In genomic region chr14:76226621-76227297, GRCm38 (mm10) we compare ENCODE assay signal across 14 mouse cellular contexts.
"Had no signal": no experiment of that assay in that cellular context is flagged by ENCODE, and none has a peak within 500 bp of the region (broad histone marks: within the 10 kb centered on the region; RNA-seq: fewer than 3 reads in every experiment).

No protein-coding gene starts in this region.

- H3K27ac ChIP-seq: kidney, postnatal 0 days; left cerebral cortex, adult 2 months; liver, embryonic 13.5 days; midbrain, embryonic 12.5 days; midbrain, embryonic 15.5 days; neural tube, embryonic 13.5 days had no signal

- ATAC-seq: midbrain, embryonic 15.5 days had no signal

- H3K36me3 ChIP-seq: liver, embryonic 13.5 days; midbrain, embryonic 12.5 days; midbrain, embryonic 15.5 days; neural tube, embryonic 13.5 days had no signal

- H3K4me2 ChIP-seq: liver, embryonic 13.5 days; midbrain, embryonic 12.5 days; midbrain, embryonic 15.5 days; neural tube, embryonic 13.5 days had no signal

- H3K4me3 ChIP-seq: left cerebral cortex, adult 2 months; liver, embryonic 13.5 days; midbrain, embryonic 12.5 days; midbrain, embryonic 15.5 days; neural tube, embryonic 13.5 days had no signal

- H3K27me3 ChIP-seq: liver, embryonic 13.5 days; midbrain, embryonic 15.5 days; neural tube, embryonic 13.5 days had no signal

- DNase-seq: kidney, adult 2 months; kidney, postnatal 25 days; layer of hippocampus, postnatal 36 days; liver, embryonic 13.5 days; lung, adult 2 months; lung, postnatal 14 days; lung, postnatal 4 days; thymus, adult 18-20 months; thymus, postnatal 36 days had no signal

- H3K9ac ChIP-seq: liver, embryonic 13.5 days; midbrain, embryonic 12.5 days; midbrain, embryonic 15.5 days; neural tube, embryonic 13.5 days had no signal

- H3K9me3 ChIP-seq: liver, embryonic 13.5 days; midbrain, embryonic 12.5 days; midbrain, embryonic 15.5 days; neural tube, embryonic 13.5 days had no signal
